Mouse (Mus musculus): ENCODE measurements around the gene Bcl2. TPM values are rescaled to one million over a fixed set of nuclear protein-coding genes. Genes with fewer than 3 reads are reported as not detected.

Gene Bcl2
- polyA plus RNA-seq, 1 experiment from 2014 or later: 23.7 TPM

DNA sequence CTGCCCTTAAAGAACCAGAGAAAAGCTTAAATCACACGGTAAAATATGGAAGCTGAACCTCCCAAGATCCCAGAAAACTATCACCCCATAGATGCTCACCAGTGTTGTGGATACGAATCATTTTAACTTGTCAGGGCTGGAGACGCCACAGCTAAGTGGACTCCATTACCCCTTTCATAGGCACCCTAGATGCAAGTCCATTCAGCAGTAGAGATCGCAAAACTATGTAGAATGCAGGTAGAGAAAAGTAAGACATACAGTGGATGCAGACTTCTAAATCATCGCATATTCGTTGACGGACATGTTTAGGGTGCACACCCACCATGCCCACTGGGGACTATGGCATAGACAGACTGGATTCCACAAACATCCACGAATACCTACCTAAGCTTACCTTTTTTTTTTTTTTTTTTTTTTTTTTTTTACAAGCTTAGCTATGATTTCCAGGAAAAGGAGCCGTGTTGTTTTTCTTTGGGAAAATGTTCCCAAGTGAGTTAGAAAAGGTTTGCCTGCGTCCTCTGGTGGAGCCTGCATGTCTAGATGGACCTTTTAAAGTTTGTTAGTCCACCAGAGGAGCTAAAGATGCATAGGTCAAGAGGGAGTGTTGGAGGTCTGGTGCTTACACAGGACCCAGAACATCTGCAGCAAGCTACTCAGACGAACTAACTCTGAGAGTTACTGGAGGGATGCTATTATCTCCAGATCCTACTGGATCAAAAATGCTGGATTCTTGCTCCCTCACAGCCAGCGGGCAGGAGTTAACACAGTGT, 2.5 kb downstream of the Bcl2 start:
- WGBS: 65% methylated on average over 12 of the region's 12 CpGs

DNA sequence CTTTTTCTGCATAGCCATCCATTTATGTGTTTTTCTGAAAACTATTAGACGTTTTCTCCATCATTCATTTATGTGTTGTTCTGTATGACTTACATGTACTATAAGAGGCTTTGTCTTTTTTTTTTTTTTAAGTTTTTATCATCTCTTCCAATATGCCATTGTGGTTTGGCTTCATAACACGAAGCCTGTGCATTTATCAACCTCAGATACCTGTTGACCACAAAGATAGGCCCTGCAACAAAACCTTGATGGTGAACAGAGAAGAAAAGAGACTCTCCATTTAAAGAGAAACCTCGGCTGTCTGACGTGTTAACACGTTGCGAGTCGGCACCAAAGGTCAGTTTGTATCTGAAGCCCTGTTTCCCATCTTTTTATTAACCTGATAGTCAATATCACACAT, 3.9 kb downstream of the Bcl2 start:
- ATAC-seq (ENCODE audit: insufficient number of reproducible peaks, insufficient read depth, low FRiP score, low TSS enrichment, low read depth): no peak
- Histone ChIP-seq H3K4me2 (peak overlapping the region; percentile 97), H3K36me3 (no peaks in the 10 kb centered on the region), H3K27ac (no peak overlapping the region), H3K9me3 (no peaks in the 10 kb centered on the region), H3K9ac (no peak overlapping the region), H3K4me1 (peaks cover 31% of the 10 kb centered on the region), H3K4me3 (no peak overlapping the region), H3K27me3 (no peaks in the 10 kb centered on the region)
- WGBS: 84% methylated on average over 7 of the region's 7 CpGs

More for the DNA sequence above, 2.5 kb downstream of the Bcl2 start:
- ATAC-seq (ENCODE audit: insufficient number of reproducible peaks, insufficient read depth, low FRiP score, low TSS enrichment, low read depth): no peak
- Histone ChIP-seq H3K4me1 (peaks cover 31% of the 10 kb centered on the region), H3K9me3 (no peaks in the 10 kb centered on the region), H3K36me3 (no peaks in the 10 kb centered on the region), H3K27me3 (no peaks in the 10 kb centered on the region), H3K4me3 (peak overlapping the region; percentile 76), H3K27ac (no peak overlapping the region), H3K9ac (peak overlapping the region; percentile 84), H3K4me2 (peak overlapping the region; percentile 97)

DNA sequence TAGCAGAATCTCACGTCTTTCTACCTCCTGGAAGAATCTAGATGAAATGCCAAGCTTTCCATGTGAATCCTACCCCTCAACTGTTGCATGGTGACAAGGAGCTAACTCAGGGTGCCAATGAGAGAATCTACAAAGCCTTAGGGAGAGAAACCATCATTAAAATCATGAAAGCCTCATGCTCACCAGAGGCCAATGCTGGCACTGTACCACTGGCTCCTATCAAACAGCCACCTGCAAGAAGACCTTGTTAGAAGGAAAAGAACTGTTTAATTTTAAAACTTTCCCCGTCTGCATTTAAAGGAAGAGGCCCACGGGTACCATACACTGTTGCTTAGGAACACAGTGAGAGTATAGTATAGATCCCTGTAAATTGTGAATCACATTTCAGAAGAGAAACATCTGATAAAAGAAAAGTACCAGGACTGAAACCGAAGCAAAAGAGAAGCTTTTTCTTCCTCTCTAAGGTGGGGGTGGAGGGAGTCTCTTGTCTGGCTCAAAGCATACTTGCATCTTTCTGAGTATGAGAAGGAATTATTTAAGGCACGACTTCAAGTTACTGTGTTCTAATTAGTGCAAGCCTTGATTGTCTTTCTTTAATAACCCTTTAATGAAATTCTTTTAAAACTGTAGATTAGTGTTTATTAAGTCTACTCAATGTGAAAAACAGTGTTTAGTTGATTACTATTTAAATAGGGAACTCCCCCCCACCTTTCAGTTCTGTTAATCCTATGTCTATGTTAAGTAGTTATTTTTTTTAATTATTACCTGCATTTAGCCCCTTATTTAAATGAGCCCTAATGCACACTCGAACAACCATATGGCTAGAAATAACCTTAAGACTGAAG, 6.8 kb downstream of the Bcl2 start:
- Histone ChIP-seq H3K4me3 (no peak overlapping the region), H3K9me3 (no peaks in the 10 kb centered on the region), H3K27me3 (no peaks in the 10 kb centered on the region), H3K4me2 (no peak overlapping the region), H3K4me1 (peaks cover 19% of the 10 kb centered on the region), H3K9ac (no peak overlapping the region), H3K27ac (no peak overlapping the region), H3K36me3 (no peaks in the 10 kb centered on the region)
- WGBS: 81% methylated on average over 6 of the region's 6 CpGs
- no peak for ATAC-seq (ENCODE audit: insufficient number of reproducible peaks, insufficient read depth, low FRiP score, low TSS enrichment, low read depth)

DNA sequence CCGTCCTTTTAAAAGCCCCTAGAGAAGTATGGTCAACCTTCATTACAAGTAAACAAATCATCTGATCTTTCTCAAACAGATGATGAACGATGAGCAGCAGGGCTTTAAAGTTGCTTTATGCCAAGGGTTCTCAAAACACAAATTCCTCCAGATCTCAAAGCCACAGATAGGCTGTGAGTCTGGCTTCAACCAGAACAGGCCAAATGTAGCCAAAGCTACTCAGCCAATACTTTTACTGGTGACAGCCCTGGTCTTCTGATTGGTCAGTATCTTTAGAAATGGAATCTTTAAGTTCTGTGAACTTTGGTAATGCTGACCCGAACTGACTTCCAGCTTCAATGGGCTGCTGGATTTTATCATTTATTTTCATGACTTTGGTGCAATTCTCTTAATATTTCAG, 10.9 kb downstream of the Bcl2 start:
- no peak for ATAC-seq (ENCODE audit: insufficient number of reproducible peaks, insufficient read depth, low FRiP score, low TSS enrichment, low read depth)
- Histone ChIP-seq H3K4me2 (no peak overlapping the region), H3K9me3 (no peaks in the 10 kb centered on the region), H3K9ac (no peak overlapping the region), H3K36me3 (no peaks in the 10 kb centered on the region), H3K4me3 (no peak overlapping the region), H3K27me3 (no peaks in the 10 kb centered on the region), H3K4me1 (0 out of 2 replicates have a peak, but pooled peaks cover under 1% of the 10 kb centered on the region), H3K27ac (no peak overlapping the region)
- WGBS: 64% methylated on average over 3 of the region's 3 CpGs

DNA sequence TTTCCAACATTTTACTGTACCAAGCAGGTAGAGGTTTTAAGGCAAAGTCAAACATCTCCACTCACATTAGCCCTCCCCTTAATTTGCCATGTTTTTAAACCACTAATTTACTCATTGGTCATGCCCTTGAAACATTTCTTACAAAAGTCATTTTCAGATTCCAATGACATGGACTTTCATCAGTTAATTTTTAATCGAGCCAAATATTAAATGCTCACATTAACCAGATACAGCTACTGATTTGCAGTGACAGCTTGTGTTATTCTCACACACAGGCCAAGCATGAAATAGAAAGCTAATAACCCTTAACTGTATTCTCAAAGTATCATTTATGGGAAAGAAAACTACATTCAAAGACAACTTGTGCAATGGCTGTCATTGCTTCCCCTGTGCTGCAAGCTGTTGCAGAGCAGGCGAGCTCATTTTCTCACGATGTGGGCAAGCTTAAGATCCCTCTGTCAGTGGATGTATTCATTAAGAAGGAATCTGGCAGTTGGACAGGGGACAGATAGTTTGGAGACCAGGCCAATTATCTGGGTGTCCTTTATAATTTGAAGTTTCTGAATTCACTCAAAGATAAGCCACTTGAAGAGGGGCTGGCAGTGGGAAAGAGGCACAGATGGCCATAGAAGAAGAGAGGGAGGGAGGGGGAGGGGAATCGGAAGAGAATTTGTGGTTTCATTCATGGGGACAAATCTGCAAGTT, 11.5 kb downstream of the Bcl2 start:
- Histone ChIP-seq H3K9me3 (no peaks in the 10 kb centered on the region), H3K36me3 (no peaks in the 10 kb centered on the region), H3K4me1 (no peaks in the 10 kb centered on the region), H3K9ac (no peak overlapping the region), H3K27me3 (no peaks in the 10 kb centered on the region), H3K4me2 (no peak overlapping the region), H3K4me3 (no peak overlapping the region), H3K27ac (no peak overlapping the region)
- ATAC-seq (ENCODE audit: insufficient number of reproducible peaks, insufficient read depth, low FRiP score, low TSS enrichment, low read depth): no peak
- 74% methylated on average over 4 of the region's 4 CpGs for WGBS

GRCm38 (mm10) chr1:106700520-106701114, 13.5 kb downstream of the Bcl2 start:
- H3K4me2 ChIP-seq: no peak overlapping the region
- no peak overlapping the region for H3K9ac ChIP-seq
- H3K4me3 ChIP-seq: no peak overlapping the region
- no peaks in the 10 kb centered on the region for H3K36me3 ChIP-seq
- no peaks in the 10 kb centered on the region for H3K9me3 ChIP-seq
- H3K4me1 ChIP-seq: no peaks in the 10 kb centered on the region
- 89% methylated on average over 9 of the region's 9 CpGs for WGBS
- ATAC-seq (ENCODE audit: insufficient number of reproducible peaks, insufficient read depth, low FRiP score, low TSS enrichment, low read depth): no peak
- H3K27me3 ChIP-seq: no peaks in the 10 kb centered on the region
- no peak overlapping the region for H3K27ac ChIP-seq

DNA sequence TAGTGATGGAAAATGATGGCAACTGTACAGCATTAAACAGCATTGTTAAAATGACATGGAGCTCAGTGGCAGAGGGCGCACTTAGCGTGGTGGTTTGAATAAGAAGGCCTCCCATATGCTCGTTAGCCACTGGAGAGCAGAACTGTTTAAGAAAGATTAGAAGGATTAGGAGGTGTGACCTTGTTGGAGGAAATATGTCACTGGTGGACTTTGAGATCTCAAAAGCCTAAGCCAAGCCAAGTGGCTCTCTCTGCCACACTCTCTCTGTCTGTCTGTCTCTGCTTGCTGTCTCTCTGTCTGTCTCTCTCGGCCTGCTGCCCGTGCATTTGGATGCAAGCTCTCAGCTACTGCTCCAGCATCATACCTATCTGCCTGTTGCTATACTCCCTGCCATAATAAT, 17.6 kb downstream of the Bcl2 start:
- Histone ChIP-seq H3K36me3 (no peaks in the 10 kb centered on the region), H3K9ac (no peak overlapping the region), H3K9me3 (no peaks in the 10 kb centered on the region), H3K4me1 (no peaks in the 10 kb centered on the region), H3K27me3 (no peaks in the 10 kb centered on the region), H3K4me2 (no peak overlapping the region), H3K27ac (no peak overlapping the region), H3K4me3 (no peak overlapping the region)
- no peak for ATAC-seq (ENCODE audit: insufficient number of reproducible peaks, insufficient read depth, low FRiP score, low TSS enrichment, low read depth)
- 84% methylated on average over 5 of the region's 5 CpGs for WGBS

DNA sequence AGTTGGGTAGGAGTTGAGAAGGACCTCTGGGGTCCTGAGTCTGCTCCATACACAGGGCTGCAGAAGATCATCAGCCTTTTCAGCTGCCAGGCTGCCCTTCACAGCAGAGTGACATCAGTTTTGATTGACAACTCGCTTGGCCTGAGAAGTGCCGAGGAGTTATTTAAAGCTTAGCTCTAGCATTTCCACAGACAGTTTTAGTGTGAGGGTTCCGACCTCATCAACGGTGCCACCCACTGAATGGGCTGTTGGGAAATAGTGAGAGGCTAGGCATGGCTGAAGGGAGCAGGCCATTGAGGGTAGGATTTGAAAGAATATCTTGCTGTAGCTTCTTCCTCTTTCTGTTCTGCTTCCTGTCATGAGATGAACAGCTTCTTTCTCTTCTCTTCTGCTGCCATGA, 18.4 kb downstream of the Bcl2 start:
- WGBS: 82% methylated on average over 4 of the region's 4 CpGs
- Histone ChIP-seq H3K9ac (no peak overlapping the region), H3K4me1 (no peaks in the 10 kb centered on the region), H3K27ac (no peak overlapping the region), H3K4me2 (no peak overlapping the region), H3K36me3 (no peaks in the 10 kb centered on the region), H3K9me3 (no peaks in the 10 kb centered on the region), H3K27me3 (no peaks in the 10 kb centered on the region), H3K4me3 (no peak overlapping the region)
- ATAC-seq (ENCODE audit: insufficient number of reproducible peaks, insufficient read depth, low FRiP score, low TSS enrichment, low read depth): no peak

DNA sequence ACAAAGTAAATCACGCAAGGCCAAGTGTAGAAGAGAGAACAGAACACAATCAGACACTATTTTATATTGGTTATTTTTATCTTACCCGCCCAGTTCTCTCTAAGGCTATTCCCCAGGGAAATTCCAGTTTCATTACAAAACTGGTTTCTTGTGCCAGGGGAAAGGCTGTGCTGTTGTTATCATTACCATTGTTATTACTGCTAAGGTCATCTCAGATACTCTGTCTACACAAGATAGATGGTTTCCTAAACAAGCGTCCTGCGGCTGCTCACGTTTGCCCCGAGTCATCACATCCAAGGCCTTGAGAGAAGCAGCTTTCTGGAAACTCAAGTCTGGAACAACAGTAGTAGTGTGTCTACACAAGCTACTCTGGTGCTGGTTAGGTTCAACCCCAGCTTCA, 19.8 kb downstream of the Bcl2 start:
- H3K4me3 ChIP-seq: no peak overlapping the region
- no peaks in the 10 kb centered on the region for H3K9me3 ChIP-seq
- H3K9ac ChIP-seq: no peak overlapping the region
- no peak overlapping the region for H3K27ac ChIP-seq
- no peaks in the 10 kb centered on the region for H3K27me3 ChIP-seq
- no peak overlapping the region for H3K4me2 ChIP-seq
- 92% methylated on average over 6 of the region's 6 CpGs for WGBS
- no peaks in the 10 kb centered on the region for H3K4me1 ChIP-seq
- ATAC-seq (ENCODE audit: insufficient number of reproducible peaks, insufficient read depth, low FRiP score, low TSS enrichment, low read depth): no peak
- H3K36me3 ChIP-seq: no peaks in the 10 kb centered on the region

GRCm38 (mm10) chr1:106692599-106692998, 21.5 kb downstream of the Bcl2 start:
- Histone ChIP-seq H3K27me3 (no peaks in the 10 kb centered on the region), H3K9ac (no peak overlapping the region), H3K4me3 (no peak overlapping the region), H3K4me1 (no peaks in the 10 kb centered on the region), H3K9me3 (no peaks in the 10 kb centered on the region), H3K4me2 (no peak overlapping the region), H3K27ac (no peak overlapping the region), H3K36me3 (no peaks in the 10 kb centered on the region)
- ATAC-seq (ENCODE audit: insufficient number of reproducible peaks, insufficient read depth, low FRiP score, low TSS enrichment, low read depth): no peak

- H3K27ac ChIP-seq: no peak overlapping the region
- ATAC-seq (ENCODE audit: insufficient number of reproducible peaks, insufficient read depth, low FRiP score, low TSS enrichment, low read depth): no peak
- H3K9me3 ChIP-seq: no peaks in the 10 kb centered on the region
- no peak overlapping the region for H3K4me3 ChIP-seq
- H3K36me3 ChIP-seq: no peaks in the 10 kb centered on the region
- H3K4me1 ChIP-seq: no peaks in the 10 kb centered on the region
- H3K27me3 ChIP-seq: no peaks in the 10 kb centered on the region
- H3K4me2 ChIP-seq: no peak overlapping the region
- no peak overlapping the region for H3K9ac ChIP-seq
- 83% methylated on average over 6 of the region's 6 CpGs for WGBS
These were observed 23.2 kb downstream of the Bcl2 start for GRCm38 (mm10) chr1:106690887-106691286.
